Mouse (Mus musculus): ENCODE results near the gene Zfhx3.

Gene Zfhx3

DNA sequence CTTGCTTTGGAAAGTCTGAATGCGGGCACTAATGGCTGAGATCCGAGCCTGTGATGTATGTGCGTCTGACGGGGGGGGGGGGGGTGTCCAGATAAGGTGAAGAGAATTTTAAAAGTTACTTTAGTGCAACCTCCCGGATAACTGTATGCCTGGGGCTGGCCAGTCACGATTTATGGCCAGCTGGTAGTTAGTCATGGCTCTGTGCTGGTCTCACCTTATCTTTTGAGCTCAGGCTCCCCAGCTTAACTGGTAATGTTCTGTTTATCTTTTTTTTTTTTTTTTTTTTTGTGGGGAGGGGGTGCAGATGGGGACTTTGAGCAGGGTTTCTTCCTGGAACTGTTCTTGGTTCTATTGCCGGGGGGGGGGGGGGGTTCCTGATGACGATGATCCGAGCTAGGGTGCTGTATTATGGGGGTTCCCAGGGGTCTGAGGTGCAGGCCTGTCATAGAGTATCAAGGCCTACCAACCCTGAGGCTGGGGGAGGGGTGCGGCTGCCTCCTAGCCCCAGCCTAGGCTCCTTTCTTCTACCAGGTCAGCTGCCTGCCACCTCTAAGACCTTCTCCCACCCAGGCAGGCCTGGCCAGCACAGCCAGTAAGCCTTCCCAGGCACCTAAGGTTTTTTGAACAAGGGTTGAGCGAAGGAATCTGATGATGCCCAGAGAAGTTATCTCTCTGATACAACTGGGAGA, 782.5 kb downstream of the Zfhx3 start:
- no peak for DNase-seq

DNA sequence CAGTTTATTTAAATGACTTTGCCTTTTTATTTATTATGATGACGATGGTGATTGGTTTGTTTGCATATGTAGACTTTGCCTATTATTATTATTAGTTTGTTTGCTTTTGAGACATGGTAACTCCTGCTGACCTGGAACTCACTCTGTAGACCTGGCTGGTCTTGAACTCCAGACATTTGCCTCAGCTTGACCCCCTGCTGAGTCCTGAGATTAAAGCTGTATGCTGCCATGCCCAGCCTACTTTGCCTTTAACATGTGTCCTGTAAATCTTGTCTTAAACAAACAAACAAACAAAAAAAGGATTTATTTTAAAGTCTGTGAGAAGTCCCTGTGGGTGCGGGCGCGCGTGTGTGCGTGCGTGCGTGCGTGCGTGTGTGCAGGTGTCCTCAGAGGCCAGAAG, 783.2 kb downstream of the Zfhx3 start:
- no peak for DNase-seq

DNA sequence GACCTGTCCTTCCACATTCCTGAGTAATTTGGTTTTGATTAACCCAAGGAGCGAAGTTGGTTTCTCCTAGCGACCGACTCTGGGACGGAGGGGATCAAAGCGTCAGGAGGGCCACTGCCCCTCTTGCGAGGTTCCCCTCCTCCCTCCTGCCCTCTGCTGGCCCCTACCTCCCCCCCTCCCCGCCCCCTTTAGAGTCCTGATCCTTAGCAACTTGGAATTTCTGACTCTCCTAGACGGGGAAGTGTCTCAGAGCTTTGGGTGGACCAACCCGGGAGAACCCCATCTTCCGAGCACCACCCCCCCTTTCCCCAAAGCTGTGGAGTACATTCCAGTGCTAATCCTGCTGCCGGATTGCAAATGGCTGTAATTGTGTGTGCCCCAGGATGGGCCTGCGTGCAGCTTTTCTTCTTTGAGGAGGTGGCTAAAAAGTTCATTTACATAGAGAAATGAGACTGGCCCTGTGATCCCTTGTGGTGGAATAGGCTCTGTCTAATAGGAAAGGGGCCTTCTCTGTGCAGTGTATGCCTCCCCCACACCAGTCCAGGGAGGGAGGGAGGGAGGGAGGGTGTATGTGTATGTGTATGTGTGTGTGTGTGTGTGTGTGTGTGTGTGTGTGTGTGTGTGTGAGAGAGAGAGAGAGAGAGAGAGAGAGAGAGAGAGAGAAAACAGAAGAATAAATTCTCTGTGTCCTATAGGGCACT, 784.2 kb downstream of the Zfhx3 start:
- DNase-seq, result no peak

DNA sequence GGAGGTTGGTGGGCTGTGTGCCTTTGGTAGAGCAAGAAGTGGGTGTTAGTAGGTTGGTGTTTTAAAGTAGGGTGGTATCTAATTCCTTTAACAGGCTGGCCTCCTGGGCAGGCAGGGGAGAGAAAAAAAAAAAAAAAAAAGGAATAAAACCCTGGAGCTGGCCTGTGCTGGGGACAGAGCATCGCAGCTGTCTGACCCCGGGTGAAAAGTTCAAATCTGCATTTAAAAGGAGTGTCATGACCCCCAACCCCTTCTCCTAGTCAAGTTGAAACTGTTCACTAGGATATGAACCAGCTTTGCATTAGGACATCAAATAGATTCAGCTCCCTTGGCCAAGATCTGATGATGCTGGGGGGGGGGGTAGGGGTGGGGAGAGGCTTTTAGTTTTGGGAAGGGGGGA, 786.7 kb downstream of the Zfhx3 start:
- DNase-seq, result no peak

DNA sequence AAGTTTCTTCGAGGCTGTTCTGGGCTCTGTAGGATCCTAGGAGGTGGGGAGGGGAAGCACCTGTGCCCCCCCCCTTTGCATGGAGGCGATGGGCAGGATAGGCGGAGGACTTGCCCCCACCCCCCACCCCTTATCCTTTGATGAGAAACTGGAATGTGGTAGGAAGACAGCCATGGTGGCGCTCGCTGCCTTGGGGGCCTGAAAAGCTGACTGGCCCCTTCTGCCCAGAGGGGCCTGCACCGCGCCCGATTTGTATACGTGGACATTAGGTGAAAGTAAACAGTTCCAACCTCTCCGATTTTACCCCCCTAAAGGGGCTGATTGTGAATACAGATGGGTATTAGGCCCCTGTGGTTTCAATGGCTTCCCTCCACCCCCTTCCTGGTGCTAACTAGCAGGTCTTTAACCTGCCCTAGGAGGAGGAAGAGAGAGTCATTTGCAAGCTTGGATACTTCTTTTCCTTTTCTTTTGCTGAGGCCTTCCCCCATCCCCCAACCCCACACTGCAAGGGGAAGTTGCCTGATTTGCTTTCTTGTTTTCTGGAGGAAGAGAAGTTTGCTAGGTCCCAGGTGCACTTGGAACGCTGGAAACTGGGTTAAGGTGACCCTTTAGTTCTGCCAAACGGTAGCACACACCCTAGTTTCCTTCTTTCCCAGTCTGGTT, 787.4 kb downstream of the Zfhx3 start:
- DNase-seq, result no peak

DNA sequence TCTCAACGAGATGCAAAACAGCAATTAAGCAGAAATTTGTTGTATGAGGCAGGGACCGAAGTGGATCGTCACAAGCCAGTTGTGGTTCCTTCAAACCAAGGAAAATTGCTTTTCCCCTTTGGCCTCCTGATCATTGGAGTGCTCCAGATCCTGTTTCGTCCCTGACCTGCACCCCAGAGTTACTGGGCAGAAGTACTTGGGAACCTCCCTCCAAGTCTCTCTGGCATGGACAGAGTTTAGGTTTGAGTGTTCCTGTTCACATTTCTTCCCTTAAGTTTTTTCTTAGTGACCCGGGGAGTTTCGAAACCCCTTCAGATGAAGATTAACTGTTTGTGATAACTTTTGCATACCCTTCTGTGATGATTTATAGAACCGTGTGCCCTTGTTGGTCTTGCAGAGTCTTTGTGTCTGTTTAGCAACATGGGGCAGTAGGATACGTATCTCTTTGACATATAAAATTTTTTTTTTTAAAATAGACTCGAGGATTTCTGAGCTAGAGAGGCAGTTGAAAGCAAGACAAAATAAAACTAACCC, 788.5 kb downstream of the Zfhx3 start:
- no peak for DNase-seq

DNA sequence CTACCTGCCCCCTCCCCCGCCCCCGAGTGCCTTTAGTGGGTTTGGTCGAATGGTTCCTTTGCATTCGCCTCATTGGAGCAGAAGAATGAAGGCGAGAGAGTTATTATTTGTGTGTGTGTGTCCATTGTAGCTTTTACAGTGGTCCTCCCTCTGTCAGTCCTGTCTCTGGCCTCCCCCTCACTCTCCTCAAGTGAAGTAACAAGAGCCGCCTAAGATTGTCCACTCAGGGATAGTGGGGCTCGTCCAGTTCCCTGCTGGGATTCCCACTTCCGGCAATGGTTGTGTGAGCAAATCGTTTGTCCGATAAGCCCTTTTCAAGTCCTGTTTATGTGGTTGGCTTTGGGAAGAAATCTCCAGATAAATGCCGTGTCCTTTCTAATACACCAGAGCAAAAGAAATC, 790.1 kb downstream of the Zfhx3 start:
- DNase-seq, result no peak

DNA sequence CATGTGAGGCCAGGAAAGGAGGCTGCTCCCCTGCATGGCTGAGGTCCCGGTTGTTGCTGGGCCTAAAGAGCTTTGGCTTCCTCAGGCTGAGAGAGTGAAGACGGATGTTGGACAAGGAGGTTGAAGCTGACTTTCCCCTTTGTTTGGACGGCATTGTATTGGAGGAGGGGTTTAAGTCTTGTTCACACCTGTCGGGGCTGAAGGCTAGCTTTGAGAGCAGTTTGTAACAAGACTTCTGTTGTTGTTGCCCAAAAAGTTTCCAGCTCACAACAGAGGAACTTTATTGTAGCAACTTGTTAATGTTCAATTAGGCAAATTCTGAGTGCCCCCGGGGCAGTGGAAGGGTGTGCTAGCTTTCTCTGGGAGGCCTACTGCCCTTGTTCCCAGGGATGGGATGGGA, 790.9 kb downstream of the Zfhx3 start:
- DNase-seq, result no peak

DNA sequence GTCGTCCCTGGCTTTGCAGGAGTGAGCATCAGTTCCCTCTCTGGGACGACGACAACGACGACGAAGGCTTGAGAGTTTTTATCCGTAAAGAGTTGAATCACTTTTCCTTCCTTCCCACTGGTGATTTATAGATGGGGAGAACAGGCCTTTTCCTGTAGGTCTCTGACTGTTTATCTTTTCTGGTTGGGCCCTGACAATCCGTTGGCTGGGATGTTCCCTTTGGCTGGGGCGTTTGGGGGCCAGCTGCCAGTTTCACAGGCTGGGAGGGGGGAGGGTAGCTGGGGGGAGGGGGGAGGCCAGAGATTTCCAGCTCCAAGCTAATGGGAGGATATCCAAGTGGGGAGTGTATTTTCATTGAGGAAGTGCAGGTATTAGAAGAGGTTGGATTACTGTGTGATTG, 794.0 kb downstream of the Zfhx3 start:
- no peak for DNase-seq

DNA sequence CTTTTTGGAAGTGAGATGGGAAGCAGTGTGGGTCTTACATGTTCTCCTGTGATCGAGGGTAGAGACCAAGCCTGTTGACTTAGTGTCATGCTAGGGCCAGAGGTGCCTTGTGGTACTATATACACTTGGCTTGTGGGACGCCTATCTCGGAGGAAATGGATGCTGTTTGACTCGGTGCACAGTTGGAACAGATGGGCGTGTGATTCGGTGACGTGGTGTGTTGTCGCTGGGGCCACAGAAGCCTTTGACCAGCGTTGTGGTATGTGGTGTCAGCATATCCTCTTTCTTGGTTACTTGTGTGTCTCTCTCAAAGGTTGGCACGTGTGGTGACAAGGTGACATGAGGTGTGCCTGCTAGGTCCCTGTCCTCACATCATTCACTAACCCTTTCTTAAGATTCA, 795.7 kb downstream of the Zfhx3 start:
- DNase-seq, result no peak

DNA sequence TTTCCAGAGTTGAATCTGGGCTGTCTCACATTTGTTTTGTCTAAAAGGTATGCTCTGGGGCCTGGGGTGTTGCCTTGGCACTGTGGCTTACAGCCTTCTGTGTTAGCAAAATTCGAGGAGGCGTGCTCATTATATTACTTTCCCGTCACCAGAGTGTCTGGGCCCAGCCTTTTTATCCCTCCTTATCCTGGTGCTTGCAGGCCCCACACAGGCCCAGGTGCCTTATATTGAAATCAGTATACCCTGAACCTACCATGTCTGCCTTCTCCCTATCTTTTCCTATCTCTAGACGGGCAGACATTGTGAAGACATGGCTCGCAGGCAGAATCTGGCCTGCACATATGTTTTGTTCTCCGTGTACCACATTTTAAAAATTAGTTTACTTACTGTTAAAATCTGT, 797.1 kb downstream of the Zfhx3 start:
- DNase-seq, result no peak

DNA sequence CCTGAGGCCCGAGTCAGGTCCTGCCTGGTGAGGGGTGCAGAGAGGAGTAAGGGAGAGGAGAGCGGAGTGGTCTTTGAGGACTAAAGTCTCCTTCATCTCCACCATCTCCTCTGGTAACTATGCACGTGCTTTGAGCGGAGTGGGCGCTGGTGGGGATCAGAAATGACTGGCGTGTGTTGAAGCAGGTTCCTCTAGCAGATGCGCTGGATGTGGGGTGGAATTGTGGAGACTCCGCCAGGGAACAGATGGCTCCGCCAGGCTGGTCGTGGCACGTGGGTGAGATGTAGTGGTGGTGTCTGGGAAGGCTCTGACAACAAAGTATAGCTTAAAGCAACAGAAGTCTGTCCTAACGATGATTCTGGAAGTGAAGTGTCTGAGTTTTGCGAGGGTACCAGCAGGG, 798.0 kb downstream of the Zfhx3 start:
- peak; percentile 86 for DNase-seq

DNA sequence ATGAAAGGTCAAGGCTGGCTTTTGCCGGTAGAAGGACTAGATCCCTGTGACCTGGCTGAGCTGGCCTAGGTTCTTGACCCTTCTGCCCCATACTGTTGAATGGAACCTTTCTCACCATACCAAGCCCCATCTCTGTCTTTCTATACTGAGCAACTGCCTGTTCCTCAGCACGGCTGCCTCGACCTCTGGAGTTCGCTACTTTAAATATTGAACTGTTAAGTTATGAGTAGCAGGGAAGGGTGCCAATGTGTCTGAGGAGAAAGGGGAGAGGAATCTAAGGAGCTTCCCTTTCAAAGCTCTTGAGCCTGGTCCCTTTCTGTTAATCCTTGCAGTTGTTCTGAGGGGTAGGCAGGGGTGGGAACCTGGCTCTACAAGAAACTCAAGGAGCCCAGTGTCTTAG, 799.2 kb downstream of the Zfhx3 start:
- DNase-seq, result no peak

DNA sequence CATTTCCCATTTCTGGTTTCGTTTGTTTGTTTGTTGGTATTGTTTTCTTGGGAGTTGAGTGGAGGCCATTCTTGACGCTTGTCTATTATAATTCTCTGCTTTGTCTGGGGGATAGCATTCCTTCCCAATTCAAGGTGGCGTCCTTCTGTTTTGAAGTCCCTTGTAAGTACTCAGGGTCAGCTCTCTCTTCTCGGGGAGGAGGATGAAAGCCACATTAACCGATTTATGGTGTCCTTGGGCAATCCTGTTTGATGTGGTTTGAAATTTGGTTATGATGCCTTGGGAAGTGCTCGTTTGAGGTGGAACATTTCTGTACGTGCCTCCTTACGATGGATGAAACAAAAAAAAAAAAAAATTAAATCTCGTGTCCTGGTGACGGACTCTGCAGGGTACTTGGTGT, 800.0 kb downstream of the Zfhx3 start:
- no peak for DNase-seq

DNA sequence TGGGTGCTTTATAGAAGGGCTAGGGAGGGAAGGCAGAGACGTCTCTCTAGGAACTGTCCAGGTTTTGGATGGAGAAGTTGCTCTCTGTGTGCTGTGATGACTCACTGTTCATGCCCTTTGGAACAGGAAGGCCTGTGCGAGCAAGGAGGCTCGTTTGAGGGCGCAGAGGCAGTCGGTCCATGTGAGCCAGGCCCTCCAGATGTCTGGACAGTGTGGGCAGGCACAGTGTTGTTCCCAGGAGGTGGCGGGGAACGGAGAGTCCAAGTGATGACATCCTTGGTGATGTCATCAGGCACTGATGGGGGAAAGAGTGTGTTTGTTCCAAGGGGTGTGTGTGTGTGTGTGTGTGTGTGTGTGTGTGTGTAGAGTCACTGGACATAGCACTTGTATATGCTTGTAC, 800.8 kb downstream of the Zfhx3 start:
- DNase-seq, result no peak

DNA sequence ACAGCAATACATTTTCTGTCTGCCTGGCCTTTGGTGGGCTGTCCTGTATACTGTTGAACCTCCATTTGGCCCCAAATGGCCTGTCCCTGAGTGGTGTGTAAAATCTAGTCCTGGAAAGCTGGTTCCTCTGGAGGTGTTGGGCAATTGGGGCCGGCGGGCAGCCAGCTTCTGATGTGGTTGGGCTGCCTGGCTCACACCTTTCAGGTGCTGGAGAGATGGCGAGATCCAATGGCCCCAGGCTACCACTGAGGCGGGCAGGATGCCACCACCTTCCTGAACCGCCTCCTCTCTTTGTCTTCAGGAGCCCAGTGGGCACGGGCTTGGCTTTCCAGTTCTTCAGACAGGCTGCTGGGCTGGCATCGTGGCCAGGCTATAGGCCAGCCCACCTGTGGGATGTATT, 803.1 kb downstream of the Zfhx3 start:
- no peak for DNase-seq

DNA sequence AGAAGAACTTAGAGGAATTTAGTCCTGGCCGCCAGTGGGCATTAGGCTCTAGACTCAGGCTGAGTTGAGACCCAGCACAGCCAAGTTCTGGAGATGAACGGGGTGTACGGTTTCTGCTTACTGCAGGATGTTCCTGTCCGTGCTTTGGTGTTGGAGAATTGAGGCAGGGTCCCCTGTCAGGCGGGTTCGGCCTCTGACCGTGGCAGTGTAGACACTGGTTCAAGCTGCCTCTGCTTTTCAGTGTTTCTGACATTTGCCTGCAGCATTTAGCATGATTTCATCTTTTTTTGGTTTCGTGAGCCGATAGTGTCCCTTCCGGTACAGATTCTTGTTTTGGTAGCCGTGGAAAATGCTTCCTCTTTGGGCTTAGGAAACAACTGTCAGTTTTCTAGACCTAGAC, 805.7 kb downstream of the Zfhx3 start:
- no peak for DNase-seq

DNA sequence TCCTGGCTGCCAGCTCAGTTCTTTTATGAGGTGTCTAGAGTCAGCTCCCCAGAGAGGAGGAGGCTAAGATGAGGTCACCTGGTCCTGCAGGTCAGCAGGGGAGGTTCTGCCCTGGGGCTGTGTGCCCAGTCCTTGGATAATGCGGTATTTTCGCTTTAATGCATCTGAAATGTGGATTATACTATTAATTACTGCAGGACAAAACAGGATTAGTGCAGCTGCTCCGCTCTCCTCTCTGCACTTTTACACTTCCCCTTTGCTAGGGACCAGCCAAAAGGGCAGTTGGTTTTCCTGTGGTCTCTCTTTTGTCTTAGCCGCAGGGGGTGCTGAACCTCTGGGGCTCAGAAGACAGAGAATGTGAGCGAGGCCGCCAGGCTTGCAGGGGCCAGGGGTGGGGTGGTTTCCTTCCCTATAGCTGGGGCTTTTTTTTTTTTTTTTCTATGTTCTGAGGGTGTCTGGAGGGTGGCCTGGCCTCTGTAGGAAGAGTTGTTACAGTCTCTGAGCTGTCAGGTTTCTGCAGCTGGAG, 806.5 kb downstream of the Zfhx3 start:
- no peak for DNase-seq

DNA sequence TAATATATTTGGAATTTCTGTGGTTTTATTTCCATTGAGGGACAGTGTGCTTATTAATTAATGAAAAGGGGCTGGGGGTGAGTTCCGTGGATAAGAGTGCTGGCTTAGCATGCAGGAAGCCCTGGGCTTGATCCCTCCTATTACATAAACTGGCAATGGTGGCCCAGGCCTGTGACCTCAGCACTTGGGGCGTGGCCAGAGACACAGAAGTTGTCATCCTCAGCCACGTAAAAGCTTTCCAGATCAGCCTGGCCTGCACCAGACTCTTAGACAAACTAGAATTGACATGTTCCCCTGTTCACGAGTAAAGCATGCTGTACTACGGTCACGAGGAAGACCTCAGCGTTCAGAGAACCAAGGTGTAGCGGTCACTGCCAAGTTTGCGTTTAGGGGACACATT, 808.4 kb downstream of the Zfhx3 start:
- DNase-seq, result no peak

DNA sequence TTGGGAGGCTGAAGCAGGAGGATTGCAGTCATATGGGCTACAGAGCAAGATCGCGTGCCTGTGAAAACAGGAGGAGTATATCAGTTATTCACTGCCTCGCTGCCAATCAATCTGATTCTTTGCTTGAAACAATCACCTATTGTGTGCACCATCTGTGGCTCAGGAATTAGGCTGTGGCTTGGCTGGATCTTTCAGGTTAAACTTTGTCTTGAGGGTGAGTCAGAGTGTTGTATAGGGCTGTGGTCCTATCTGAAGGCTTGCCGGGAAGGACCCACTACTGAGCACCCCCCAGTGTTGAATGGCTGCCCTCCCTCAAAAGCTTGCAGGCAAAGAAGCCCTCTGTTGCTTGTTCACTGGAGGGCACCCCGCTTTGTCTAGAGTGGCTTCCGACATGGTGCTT, 812.1 kb downstream of the Zfhx3 start:
- DNase-seq, result no peak

DNA sequence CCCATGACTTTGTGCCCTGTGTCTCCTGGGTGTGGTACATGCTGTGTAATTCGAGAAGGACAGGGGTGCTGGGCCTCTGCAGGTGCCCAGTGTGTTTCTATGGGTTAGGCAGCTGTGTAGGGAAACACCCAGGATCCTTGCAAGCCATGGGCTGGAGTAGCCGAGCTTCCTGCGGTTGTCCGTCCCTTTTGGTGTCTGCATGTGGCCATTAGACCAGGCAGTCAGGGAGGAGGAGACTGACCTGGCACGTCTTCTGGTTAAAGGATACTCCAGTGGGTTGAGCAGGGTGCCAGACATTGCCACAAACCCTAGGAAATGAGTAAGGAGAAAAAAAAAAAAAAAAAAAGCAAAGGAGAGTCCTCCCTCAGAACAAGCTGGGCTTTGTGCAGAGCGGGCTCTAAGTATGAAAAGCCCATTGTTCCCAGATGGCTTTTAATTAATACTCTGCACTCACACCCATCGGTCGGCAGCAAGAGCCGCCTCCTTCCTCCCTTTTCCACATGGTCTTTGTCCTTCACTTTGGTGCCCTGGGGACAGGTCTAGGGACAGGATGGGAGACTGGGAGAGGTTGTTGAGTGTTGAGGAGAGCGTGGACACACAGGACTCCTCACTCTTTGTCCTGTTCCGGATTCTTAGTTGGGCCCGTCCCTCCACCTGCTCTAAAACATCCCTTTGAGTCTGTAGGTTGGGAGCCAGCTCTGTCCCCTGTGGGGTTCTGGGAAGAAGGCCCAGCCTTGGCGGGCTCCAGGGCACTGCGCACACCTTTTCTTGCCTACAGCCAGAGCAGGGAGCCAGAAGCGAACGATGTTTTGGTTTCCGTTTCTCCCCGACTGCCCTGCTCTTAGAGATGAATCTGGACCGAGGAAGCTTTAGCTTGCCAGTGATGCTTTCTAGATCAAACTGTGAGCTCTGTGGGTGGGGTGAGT, 813.2 kb downstream of the Zfhx3 start:
- no peak for DNase-seq

DNA sequence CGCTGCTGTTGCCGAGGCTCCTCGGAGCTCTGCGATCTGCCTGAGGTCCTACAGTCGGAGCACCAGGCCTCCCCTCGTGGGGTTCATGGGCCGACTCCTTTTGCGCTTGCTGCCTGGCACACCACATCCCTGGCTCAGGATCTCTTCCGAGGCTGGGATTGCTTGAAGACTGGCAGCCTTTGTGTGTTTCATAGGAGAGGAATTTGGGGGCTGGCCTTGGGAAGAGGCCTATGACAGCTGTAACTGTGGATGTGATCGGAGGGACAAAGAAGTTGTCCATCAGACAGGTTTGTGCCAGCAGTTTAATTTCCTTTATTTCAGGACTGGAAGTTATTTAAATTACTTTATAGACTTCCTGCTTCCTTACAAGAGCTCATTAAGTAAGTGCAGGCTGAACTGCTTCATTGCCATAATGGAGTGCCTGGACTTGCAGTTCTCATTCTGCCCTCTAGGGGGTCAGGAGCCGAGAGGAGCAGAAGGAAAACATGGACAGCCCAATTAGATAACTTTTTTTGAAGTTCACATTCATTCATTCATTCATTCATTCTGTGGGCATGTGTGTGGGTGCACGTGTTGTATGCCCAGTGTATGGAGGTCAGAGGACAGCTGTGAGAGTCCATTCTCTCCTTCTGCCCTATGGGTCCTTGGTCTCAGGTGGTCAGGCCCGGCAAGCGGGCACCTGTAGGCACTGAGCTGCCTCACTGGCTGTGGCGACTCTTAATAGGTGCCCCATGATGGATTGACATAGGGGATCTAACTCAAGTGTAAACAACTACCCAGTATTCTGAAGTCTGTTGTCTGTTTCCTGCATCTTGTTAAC, 817.3 kb downstream of the Zfhx3 start:
- DNase-seq, result no peak

Data from right cerebral cortex, postnatal 25 days (tissue).